Mouse (Mus musculus): ENCODE data around the gene Fam180a.
"Not testable (repeated sequence)": the region's sequence is repeated elsewhere in the genome, so short reads cannot be mapped to it uniquely, and the experiment has no call there.

The Fam180a gene

GRCm38 (mm10) chr6:35326111-35326515, at the start of gene Fam180a:
Gene Fam180a, minus strand, starts transcription at chr6:35326141.
- peak; percentile 27 to 46 for DNase-seq

DNA sequence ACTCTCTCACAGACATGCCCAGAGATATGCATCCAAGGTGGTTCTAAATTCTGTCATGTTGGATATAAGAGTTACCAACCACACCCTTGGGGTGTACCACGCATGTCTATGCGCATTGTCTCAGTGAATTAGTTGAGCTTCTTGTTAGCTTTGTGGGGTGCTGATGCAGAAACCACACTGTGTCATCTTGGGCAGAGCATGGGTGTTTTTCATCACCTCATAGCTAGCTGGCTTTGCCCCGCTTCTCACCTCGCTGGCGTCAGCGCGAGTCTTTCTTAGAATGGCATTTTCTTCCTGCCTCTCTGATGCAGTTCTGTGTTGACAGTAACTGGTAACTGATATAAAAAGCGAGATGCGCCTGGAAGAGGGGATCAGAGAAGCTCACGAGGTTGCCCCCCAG, 48.1 kb upstream of the Fam180a start:
- no peak for DNase-seq

DNA sequence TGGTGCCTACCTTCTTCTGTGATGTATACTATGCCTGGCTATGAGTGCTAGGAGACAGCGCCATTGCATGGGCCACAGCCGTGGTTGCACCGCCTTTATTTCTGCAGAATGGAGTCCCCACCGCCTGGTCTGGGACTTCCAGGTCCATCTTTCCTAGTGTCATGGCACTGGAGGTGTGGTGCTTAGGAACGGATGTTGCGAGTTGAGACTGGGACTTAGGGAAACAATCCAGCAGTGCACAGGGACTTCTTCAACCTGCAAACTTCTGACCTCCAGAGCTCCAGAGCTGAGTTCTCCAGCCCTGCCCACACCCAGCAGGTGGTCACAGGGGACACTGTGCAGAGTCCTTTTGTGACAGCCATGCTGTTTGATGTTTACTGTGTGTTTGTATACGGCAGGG, 44.4 kb upstream of the Fam180a start:
- no peak for DNase-seq

- DNase-seq, result not testable (repeated sequence)
Observed at GRCm38 (mm10) chr6:35369578-35370282, 43.8 kb upstream of the Fam180a start.

- DNase-seq, result no peak
Observed at GRCm38 (mm10) chr6:35362596-35362995, 36.7 kb upstream of the Fam180a start.

- DNase-seq, result no peak
Observed at GRCm38 (mm10) chr6:35355320-35355719, 29.4 kb upstream of the Fam180a start.

- DNase-seq, result no peak
Observed at GRCm38 (mm10) chr6:35354622-35354998, 28.7 kb upstream of the Fam180a start.

DNA sequence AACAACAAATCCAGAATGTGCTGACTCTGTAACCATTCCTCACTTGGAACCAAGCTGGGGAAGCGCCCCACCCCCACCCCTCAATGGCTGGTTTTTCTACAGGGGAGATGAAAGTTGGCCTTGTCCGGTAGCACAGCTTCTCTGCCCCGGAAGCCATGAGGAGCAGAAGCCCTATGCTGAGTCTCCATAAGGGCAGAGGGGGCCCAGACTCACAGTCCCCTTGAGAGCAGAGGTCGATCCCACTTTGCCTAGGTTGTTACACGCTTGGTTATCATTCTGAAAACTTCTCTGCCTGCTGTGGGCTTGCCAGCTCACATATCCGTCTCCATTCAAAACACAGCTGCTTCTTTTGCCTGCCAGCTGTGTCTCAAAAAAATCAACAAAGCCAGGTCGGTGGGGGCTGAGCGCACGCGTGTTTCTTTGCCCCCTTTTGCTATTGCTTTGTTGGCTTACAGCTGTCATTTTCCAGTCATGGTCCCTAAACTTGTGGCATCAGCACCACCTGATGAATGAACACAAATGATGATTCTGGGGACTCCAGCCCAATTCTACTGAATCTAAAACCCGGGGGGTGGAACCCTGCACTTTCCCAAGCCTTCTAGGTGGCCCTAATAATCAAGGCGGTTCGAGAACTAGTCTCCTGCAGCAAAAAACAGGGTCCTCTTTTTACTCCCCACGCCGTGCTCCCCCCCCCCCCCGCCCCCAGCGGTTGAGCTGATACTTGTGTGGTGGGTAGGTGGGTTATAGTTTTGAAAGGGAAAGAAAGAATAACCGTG, 28.1 kb upstream of the Fam180a start:
- no peak for DNase-seq

DNA sequence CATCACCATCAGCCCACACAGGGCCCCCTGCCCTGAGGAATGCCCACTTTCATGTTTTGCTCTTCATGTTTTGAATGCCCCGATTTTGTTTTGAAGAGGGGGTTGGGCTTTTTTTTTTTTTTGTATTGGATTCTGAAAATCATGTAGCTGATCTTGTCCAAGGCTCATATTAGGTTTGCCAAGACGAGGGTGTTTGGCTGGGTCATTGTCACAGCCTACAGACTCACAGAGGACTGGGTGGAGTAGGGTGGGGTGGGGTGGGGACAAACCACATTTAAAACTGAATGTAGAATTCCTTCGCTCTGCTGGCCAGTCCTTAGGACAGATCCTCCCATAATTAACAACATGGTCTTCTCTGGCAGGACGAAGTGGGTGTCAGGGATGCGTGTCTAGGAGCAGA, 27.5 kb upstream of the Fam180a start:
- DNase-seq, result no peak

- DNase-seq, result no peak
Observed at GRCm38 (mm10) chr6:35352867-35353266, 26.9 kb upstream of the Fam180a start.

DNA sequence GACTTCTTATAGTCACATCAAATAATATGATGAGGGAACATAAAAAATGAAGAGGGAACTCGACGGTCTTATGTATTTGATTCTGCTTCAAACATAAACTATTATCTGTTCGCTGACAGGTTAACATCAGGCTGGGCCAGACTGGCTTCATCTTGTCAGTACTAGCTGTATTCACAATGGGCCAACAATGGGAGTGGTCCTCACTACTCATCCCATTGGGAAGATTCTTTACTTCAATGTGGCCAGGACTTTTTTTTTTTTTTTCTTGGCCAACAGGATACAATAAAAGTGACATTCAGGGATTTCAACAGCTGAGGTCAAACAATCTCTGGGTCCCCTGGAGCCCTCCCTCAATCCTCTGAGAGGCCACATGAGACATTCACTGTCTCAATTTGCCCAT, 25.9 kb upstream of the Fam180a start:
- no peak for DNase-seq

DNA sequence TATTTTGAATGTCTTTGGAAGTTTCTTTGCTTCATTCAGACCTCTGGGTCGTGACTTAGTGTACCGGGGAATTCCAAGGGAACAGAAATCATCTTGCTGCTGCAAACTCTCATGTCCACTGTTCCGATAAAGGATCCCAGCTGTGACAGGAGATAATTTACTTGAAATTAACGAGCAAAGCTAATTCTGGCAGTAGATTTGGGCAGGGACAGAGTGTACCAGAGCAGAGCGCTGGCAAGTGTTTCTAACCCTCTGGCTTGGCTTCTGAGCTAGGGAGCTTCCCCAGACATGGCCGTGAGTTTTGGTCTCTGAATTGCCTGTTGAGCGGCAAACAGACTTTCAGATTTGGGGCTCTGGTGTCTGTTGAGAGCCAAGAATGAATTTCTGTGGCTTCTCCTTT, 23.8 kb upstream of the Fam180a start:
- DNase-seq, result peak; percentile 24 to 28

- DNase-seq, result no peak
Observed at GRCm38 (mm10) chr6:35338640-35339039, 12.7 kb upstream of the Fam180a start.

GRCm38 (mm10) chr6:35337836-35338235, 11.9 kb upstream of the Fam180a start:
- no peak for DNase-seq

DNA sequence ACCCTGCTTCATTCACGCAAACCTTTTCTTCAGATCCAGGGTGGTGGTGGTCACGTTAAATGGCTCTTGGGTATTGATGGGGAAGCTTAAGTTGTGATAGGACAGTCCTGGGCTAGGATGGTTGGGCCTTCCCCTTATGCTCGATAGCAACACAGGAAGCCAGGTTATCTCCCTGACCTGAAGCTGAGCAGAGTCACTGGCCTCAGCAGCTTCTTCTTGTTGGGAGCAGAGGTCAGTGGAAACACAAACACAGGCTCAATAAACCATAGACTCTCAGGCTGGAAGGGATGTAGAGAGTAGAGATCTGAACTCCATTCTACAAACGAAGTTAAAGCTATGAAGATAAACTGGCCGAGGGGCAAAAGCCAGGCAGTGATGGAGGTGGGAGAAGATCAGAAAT, 9.5 kb upstream of the Fam180a start:
- no peak for DNase-seq

DNA sequence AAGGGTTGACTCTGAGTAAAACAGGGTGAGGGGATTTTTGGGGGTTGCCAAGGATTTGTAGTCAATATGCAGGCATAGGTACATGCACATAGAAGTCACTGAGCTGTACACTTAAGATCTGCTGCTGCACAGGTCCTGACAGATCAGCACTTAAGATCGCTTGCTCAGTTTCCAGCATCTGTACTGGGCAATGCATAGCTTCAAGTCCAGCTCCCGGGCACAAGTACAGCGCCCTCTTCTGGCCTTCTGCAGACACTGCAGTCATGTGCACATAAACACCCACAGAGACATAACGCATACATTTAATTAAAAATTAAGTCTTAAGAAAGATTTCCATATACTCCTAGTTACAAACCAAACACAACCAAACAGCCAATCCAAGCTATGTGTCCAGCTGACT, 8.3 kb upstream of the Fam180a start:
- DNase-seq, result no peak

DNA sequence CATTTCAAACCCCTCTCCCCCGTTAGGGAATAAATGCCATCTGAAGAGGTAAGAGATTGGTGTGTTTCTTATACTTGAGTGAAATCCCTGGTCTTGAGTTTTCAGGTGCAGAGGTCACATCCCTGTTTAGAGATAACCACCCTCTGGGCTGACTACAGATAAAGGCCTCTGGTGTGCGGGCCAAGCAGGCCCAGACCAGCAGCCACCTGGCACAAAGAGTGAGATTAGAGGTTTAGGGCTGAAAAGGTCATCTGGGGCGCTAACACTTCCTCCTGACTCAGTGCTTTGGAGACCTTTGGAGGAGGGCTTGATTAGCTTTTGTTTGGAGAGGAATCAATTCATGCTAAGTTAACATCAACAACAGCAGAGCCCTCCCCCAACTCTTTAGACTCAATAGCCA, 7.7 kb upstream of the Fam180a start:
- no peak for DNase-seq

- no peak for DNase-seq
Observed at GRCm38 (mm10) chr6:35330834-35331233, 4.9 kb upstream of the Fam180a start.

GRCm38 (mm10) chr6:35329956-35330355, 4.0 kb upstream of the Fam180a start:
- peak; percentile 31 to 33 for DNase-seq

DNA sequence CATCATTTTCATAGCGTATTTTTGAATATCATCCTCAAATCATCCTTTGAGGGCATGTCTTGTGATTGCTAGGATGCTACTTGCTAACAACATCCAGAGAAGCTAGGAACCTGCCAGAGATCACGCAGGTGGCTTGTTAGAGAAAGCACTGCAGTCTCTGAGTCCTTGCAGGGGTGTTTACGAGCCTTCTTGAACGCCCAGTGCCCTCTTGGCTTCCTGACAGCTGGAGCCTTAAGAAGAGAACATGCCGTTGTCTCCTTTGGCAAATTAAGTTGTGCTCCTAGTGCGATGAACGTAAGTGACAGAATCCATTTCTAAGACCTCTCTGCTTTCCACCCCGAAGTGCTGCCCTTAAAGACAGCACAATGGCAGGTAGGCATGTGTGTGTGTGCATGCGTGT, 1.6 kb downstream of the Fam180a start:
- DNase-seq, result no peak

- DNase-seq, result no peak
Observed at GRCm38 (mm10) chr6:35323046-35323445, 2.9 kb downstream of the Fam180a start.

DNA sequence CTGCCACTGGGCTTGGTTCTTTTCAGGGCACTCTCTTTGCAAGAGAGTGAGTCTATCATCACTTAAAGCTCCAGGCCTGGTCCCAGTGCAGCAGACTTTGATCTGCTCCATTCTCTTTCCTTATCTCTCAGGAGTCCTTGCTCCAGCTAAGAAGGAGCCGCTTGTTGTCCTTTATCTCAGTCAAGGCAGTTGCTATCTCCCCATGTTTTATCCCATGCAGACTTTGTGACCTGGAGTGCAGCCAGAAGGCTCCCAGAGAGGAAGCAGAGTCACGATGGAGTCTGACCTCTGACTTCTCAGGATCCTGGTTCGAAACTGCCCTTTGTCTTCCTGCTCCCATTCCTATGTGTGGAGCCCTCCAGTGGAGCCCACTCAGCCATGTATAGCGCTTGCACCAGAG, 4.8 kb downstream of the Fam180a start:
- no peak for DNase-seq

GRCm38 (mm10) chr6:35319850-35320249, 6.1 kb downstream of the Fam180a start:
- no peak for DNase-seq

GRCm38 (mm10) chr6:35313520-35313919, 12.4 kb downstream of the Fam180a start:
- no peak for DNase-seq

- no peak for DNase-seq
Observed at GRCm38 (mm10) chr6:35309406-35309805, 16.5 kb downstream of the Fam180a start.
